Mouse (Mus musculus): Measurements from ENCODE around the gene Olfr694. TPM values are rescaled to one million over a fixed set of nuclear protein-coding genes. Genes with fewer than 3 reads are reported as not detected.

Olfr694 gene
- polyA plus RNA-seq, 1 experiment: not detected

- TF ChIP-seq CTCF (IDR thresholded peaks at IDR 0.05; ENCODE audit: insufficient read depth, low read length) (no peak), POLR2A (IDR thresholded peaks at IDR 0.05; ENCODE audit: borderline replicate concordance, extremely low read depth, low read depth, low read length) (no peak)
- no peak overlapping the region for H3K4me3 ChIP-seq (replicated peaks; ENCODE audit: extremely low read depth, low read depth, low read length)
- no peak for DNase-seq
- no peaks in the 10 kb centered on the region for H3K4me1 ChIP-seq (ENCODE audit: control insufficient read depth, insufficient read depth, low read length)
These were observed 39.3 kb downstream of the Olfr694 start for GRCm38 (mm10) chr7:106652344-106652652.

- TF ChIP-seq CTCF (IDR thresholded peaks at IDR 0.05; ENCODE audit: insufficient read depth, low read length) (no peak), POLR2A (IDR thresholded peaks at IDR 0.05; ENCODE audit: borderline replicate concordance, extremely low read depth, low read depth, low read length) (no peak)
- H3K4me1 ChIP-seq (ENCODE audit: control insufficient read depth, insufficient read depth, low read length): no peaks in the 10 kb centered on the region
- no peak for DNase-seq
- no peak overlapping the region for H3K4me3 ChIP-seq (replicated peaks; ENCODE audit: extremely low read depth, low read depth, low read length)
These were observed 39.9 kb downstream of the Olfr694 start for GRCm38 (mm10) chr7:106651555-106652343.

GRCm38 (mm10) chr7:106649774-106650173, 41.8 kb downstream of the Olfr694 start:
- TF ChIP-seq CTCF (IDR thresholded peaks at IDR 0.05; ENCODE audit: insufficient read depth, low read length) (no peak), POLR2A (IDR thresholded peaks at IDR 0.05; ENCODE audit: borderline replicate concordance, extremely low read depth, low read depth, low read length) (no peak)
- Histone ChIP-seq H3K4me3 (replicated peaks; ENCODE audit: extremely low read depth, low read depth, low read length) (no peak overlapping the region), H3K4me1 (ENCODE audit: control insufficient read depth, insufficient read depth, low read length) (no peaks in the 10 kb centered on the region)
- DNase-seq: no peak
- 59% methylated on average over 1 of the region's 1 CpGs for WGBS

GRCm38 (mm10) chr7:106645261-106645660, 46.4 kb downstream of the Olfr694 start:
- Histone ChIP-seq H3K4me1 (ENCODE audit: control insufficient read depth, insufficient read depth, low read length) (no peaks in the 10 kb centered on the region), H3K4me3 (replicated peaks; ENCODE audit: extremely low read depth, low read depth, low read length) (no peak overlapping the region)
- 88% methylated on average over 1 of the region's 1 CpGs for WGBS
- no peak for DNase-seq
- no peak for TF ChIP-seq CTCF (IDR thresholded peaks at IDR 0.05; ENCODE audit: insufficient read depth, low read length)
- no peak for TF ChIP-seq POLR2A (IDR thresholded peaks at IDR 0.05; ENCODE audit: borderline replicate concordance, extremely low read depth, low read depth, low read length)

- Histone ChIP-seq H3K4me3 (replicated peaks; ENCODE audit: extremely low read depth, low read depth, low read length) (peak overlapping the region; percentile 49), H3K4me1 (ENCODE audit: control insufficient read depth, insufficient read depth, low read length) (no peaks in the 10 kb centered on the region)
- 48% methylated on average over 3 of the region's 3 CpGs for WGBS
- TF ChIP-seq CTCF (IDR thresholded peaks at IDR 0.05; ENCODE audit: insufficient read depth, low read length): no peak
- peak; percentile 42; the same call in 1 of the 2 replicates for TF ChIP-seq POLR2A (IDR thresholded peaks at IDR 0.05; ENCODE audit: borderline replicate concordance, extremely low read depth, low read depth, low read length)
- no peak for DNase-seq
These were observed 47.3 kb downstream of the Olfr694 start for GRCm38 (mm10) chr7:106644222-106644870.

GRCm38 (mm10) chr7:106640839-106641238, 50.8 kb downstream of the Olfr694 start:
- 52% methylated on average over 1 of the region's 1 CpGs for WGBS
- no peak for DNase-seq
- Histone ChIP-seq H3K4me1 (ENCODE audit: control insufficient read depth, insufficient read depth, low read length) (no peaks in the 10 kb centered on the region), H3K4me3 (replicated peaks; ENCODE audit: extremely low read depth, low read depth, low read length) (no peak overlapping the region)
- no peak for TF ChIP-seq CTCF (IDR thresholded peaks at IDR 0.05; ENCODE audit: insufficient read depth, low read length)
- TF ChIP-seq POLR2A (IDR thresholded peaks at IDR 0.05; ENCODE audit: borderline replicate concordance, extremely low read depth, low read depth, low read length): no peak

- no peak for DNase-seq
- Histone ChIP-seq H3K4me1 (ENCODE audit: control insufficient read depth, insufficient read depth, low read length) (no peaks in the 10 kb centered on the region), H3K4me3 (replicated peaks; ENCODE audit: extremely low read depth, low read depth, low read length) (no peak overlapping the region)
- 69% methylated on average over 4 of the region's 4 CpGs for WGBS
- no peak for TF ChIP-seq CTCF (IDR thresholded peaks at IDR 0.05; ENCODE audit: insufficient read depth, low read length)
- no peak for TF ChIP-seq POLR2A (IDR thresholded peaks at IDR 0.05; ENCODE audit: borderline replicate concordance, extremely low read depth, low read depth, low read length)
These were observed 56.1 kb downstream of the Olfr694 start for GRCm38 (mm10) chr7:106635560-106635959.

Other genes starting within 250 kb of the Olfr694 start
- not detected in 2 replicates for gene Olfr693, start 11.2 kb downstream of the Olfr694 start, polyA plus RNA-seq (2012; rRNA removed)
- not detected in 2 replicates for gene Olfr695, start 24.6 kb upstream of the Olfr694 start, polyA plus RNA-seq (2012; rRNA removed)
- gene Olfr697, start 50.6 kb upstream of the Olfr694 start, polyA plus RNA-seq (2012; rRNA removed): not detected in 2 replicates
- not detected in 2 replicates for gene Olfr698, start 63.6 kb upstream of the Olfr694 start, polyA plus RNA-seq (2012; rRNA removed)
- gene Olfr699, start 101.4 kb upstream of the Olfr694 start, polyA plus RNA-seq (2012; rRNA removed): not detected in 2 replicates
- not detected in 2 replicates for gene Olfr700, start 117.0 kb upstream of the Olfr694 start, polyA plus RNA-seq (2012; rRNA removed)
- gene Olfr701, start 122.3 kb upstream of the Olfr694 start, polyA plus RNA-seq (2012; rRNA removed): not detected in 2 replicates
- not detected in 2 replicates for gene Olfr702, start 142.1 kb upstream of the Olfr694 start, polyA plus RNA-seq (2012; rRNA removed)
- gene Olfr703, start 151.5 kb upstream of the Olfr694 start, polyA plus RNA-seq (2012; rRNA removed): not detected in 2 replicates
- gene Olfr704, start 171.4 kb upstream of the Olfr694 start, polyA plus RNA-seq (2012; rRNA removed): not detected in 2 replicates
- gene Olfr705, start 185.1 kb upstream of the Olfr694 start, polyA plus RNA-seq (2012; rRNA removed): not detected in 2 replicates
- not detected in 2 replicates for gene Olfr706, start 196.3 kb upstream of the Olfr694 start, polyA plus RNA-seq (2012; rRNA removed)
- not detected in 2 replicates for gene Olfr707, start 209.4 kb upstream of the Olfr694 start, polyA plus RNA-seq (2012; rRNA removed)
- gene Olfr1532-ps1, start 216.2 kb upstream of the Olfr694 start, polyA plus RNA-seq (2012; rRNA removed): not detected in 2 replicates
- gene Olfr709-ps1, start 240.4 kb upstream of the Olfr694 start, polyA plus RNA-seq (2012; rRNA removed): not detected in 2 replicates

Measured in lung, adult 2 months (tissue).